Mouse (Mus musculus) thymus, adult 2 months (tissue): ENCODE measurements around the gene Matn1.

Source experiments
- CTCF ChIP-seq: fragments of 200-500 bp; IDR thresholded peaks from 2 replicates; pipeline ENCODE4 v1.5.1; 2012; ENCODE audit warnings: mild to moderate bottlenecking, control low read depth, low read length, moderate library complexity, borderline replicate concordance; ENCODE audit not compliant: control insufficient read depth, poor library complexity, insufficient read depth; ENCODE audit errors: extremely low read depth
- POLR2A ChIP-seq: fragments of 200-500 bp; IDR thresholded peaks from 2 replicates; pipeline ENCODE4 v1.6.1; 2012; ENCODE audit warnings: mild to moderate bottlenecking, low read length, control low read depth, moderate library complexity; ENCODE audit not compliant: control insufficient read depth, poor library complexity, insufficient read depth; ENCODE audit errors: extremely low read depth

- TF ChIP-seq POLR2A (no peak), CTCF (peak; percentile 67; the same call in 1 of the 2 replicates)
Observed at GRCm38 (mm10) chr4:130952531-130952930, 8.3 kb downstream of the Matn1 start.
